Mouse (Mus musculus): Measurements from ENCODE around the gene Syna. TPM values are rescaled to one million over a fixed set of nuclear protein-coding genes. Genes with fewer than 3 reads are reported as not detected.
A peak's percentile ranks its signal among the peaks of the same experiment; 100 is the strongest.

Gene Syna
- not detected in 2 replicates for total RNA-seq (2017)

- ATAC-seq (replicated peaks; ENCODE audit: low read depth, poor library complexity, severe bottlenecking): no peak
These were observed at the start of gene Syna for GRCm38 (mm10) chr5:134560071-134560449. Gene Syna (minus strand): TSS chr5:134560171.

DNA sequence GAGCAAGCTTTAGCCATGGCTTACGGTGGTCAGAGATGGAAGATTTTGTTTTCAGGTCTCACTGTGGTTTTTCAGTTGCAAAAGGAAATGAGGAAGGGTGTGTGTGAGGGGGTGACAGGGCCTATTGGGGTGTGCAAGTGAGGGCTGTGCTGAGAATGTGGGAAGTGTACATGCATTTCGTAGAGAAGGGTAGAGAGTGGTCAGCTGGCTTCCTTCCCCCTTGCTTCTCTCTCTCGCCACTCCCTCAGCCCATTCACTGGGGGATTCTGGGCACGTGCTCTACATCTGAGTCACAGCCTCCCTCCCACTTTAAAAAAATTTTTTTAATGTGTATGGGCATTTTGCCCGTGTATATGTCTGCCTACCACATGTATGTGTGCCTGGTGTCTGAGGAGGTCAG is 47.1 kb upstream of the Syna start:
- ATAC-seq (replicated peaks; ENCODE audit: low read depth, poor library complexity, severe bottlenecking): peak; percentile 92

GRCm38 (mm10) chr5:134606314-134606713 is 46.3 kb upstream of the Syna start:
- no peak for ATAC-seq (replicated peaks; ENCODE audit: low read depth, poor library complexity, severe bottlenecking)

GRCm38 (mm10) chr5:134604376-134604775 is 44.4 kb upstream of the Syna start:
- no peak for ATAC-seq (replicated peaks; ENCODE audit: low read depth, poor library complexity, severe bottlenecking)

- no peak for ATAC-seq (replicated peaks; ENCODE audit: low read depth, poor library complexity, severe bottlenecking)
These were observed 37.7 kb upstream of the Syna start for GRCm38 (mm10) chr5:134597711-134598110.

GRCm38 (mm10) chr5:134593093-134593492 is 33.1 kb upstream of the Syna start:
- ATAC-seq (replicated peaks; ENCODE audit: low read depth, poor library complexity, severe bottlenecking): peak; percentile 71

GRCm38 (mm10) chr5:134592026-134592581 is 32.1 kb upstream of the Syna start:
- peak; percentile 45 for ATAC-seq (replicated peaks; ENCODE audit: low read depth, poor library complexity, severe bottlenecking)

DNA sequence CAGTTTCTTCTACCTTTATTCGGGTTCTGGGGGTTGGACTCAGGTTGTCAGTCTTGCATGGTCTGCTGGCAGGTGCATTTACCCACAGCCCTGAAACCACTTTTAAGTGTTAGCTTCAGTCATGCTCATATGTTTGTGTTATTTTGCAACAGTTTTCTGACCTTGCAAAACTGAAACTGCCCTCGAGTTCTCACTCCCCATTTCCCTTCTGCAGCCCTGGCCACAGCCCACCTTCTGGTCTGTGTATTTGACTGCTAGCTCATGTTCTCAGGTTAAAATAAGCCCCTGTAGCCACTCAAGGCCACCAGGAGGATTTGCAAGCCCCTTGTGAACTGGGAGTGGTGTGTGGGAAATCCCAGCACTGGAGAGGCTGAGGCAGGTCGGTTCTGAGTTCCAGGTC is 29.9 kb upstream of the Syna start:
- 0 out of 2 replicates have a peak, but pooled peaks have one; percentile 16 for ATAC-seq (replicated peaks; ENCODE audit: low read depth, poor library complexity, severe bottlenecking)

GRCm38 (mm10) chr5:134584798-134585197 is 24.8 kb upstream of the Syna start:
- peak; percentile 61 for ATAC-seq (replicated peaks; ENCODE audit: low read depth, poor library complexity, severe bottlenecking)

DNA sequence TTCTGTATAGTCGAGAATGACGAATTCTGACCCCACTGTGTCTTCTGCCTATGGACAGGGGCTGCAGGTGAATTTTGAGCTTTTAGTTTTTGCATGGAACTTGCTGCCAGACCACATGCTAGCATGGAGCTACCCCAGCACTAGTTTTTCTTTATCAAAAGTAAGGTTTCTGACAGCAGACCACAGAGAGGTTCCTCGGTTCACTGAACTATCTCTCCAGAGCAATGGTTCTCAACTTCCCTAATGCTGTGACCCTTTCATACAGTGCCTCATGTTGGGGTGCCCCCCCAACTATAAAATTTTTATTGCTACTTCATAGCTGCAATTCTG is 23.9 kb upstream of the Syna start:
- 0 out of 2 replicates have a peak, but pooled peaks have one; percentile 16 for ATAC-seq (replicated peaks; ENCODE audit: low read depth, poor library complexity, severe bottlenecking)

- no peak for ATAC-seq (replicated peaks; ENCODE audit: low read depth, poor library complexity, severe bottlenecking)
These were observed 23.3 kb upstream of the Syna start for GRCm38 (mm10) chr5:134583006-134583883.

GRCm38 (mm10) chr5:134582221-134582907 is 22.4 kb upstream of the Syna start:
- peak; percentile 87 for ATAC-seq (replicated peaks; ENCODE audit: low read depth, poor library complexity, severe bottlenecking)

- no peak for ATAC-seq (replicated peaks; ENCODE audit: low read depth, poor library complexity, severe bottlenecking)
These were observed 21.2 kb upstream of the Syna start, which contains the start of gene Rfc2 for GRCm38 (mm10) chr5:134581146-134581545. Gene Rfc2 (plus strand): TSS chr5:134581366.

DNA sequence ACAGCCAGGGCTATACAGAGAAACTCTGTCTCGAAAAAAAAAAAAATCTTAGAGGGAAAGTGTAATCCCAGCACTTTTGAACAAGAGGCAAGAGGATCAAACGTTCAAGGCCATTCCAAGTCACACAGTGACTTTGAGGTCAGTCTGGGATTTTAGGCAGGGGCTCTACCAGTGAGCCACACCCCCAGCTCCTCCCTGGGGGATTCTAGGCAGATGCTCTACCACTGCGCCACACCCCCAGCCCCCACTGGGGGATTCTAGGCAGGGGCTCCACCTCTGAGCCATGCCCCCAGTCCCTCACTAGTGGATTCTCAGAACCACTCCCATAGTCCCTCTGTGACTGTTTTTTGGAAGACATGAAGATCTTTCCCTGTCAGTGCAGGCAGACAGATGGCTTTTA is 19.2 kb upstream of the Syna start:
- no peak for ATAC-seq (replicated peaks; ENCODE audit: low read depth, poor library complexity, severe bottlenecking)

GRCm38 (mm10) chr5:134577534-134577933 is 17.6 kb upstream of the Syna start:
- ATAC-seq (replicated peaks; ENCODE audit: low read depth, poor library complexity, severe bottlenecking): no peak

- ATAC-seq (replicated peaks; ENCODE audit: low read depth, poor library complexity, severe bottlenecking): no peak
These were observed 16.7 kb upstream of the Syna start for GRCm38 (mm10) chr5:134576517-134577220.

GRCm38 (mm10) chr5:134575833-134576232 is 15.9 kb upstream of the Syna start:
- no peak for ATAC-seq (replicated peaks; ENCODE audit: low read depth, poor library complexity, severe bottlenecking)

DNA sequence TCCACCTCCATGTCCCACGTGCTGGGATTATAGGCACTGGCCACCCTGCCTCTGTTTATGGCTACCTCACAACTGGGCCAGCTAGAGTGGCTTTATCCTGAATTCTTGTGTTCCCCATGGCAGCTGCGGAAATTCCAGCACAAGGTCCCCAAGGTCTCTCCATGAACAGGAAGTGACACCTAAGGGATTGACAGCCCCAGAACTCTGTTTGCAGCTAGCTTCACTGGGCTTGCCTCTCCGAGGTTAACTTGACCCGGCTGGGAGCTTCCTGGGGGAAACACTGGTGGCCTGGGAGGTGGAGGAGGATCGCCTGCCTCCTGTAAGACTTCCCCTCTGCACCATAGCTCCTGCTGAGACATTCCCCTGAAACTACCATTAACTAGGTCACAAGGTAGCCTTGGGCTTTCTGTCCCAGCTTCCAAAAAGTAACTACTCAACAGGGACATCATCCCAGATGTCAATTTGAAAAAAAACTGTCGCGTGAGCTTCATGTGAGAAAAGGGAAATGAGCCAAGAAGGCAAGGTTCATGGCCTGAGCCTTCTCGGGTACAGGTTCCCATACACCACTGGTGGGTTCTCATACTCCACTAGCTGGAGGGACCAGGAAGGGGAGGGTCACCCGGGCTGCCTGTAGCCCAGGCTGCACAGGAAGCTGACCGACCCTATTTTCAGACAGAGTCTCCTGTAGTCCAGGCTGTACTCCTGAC is 12.7 kb upstream of the Syna start:
- ATAC-seq (replicated peaks; ENCODE audit: low read depth, poor library complexity, severe bottlenecking): peak; percentile 31; the same call in 1 of the 2 replicates

DNA sequence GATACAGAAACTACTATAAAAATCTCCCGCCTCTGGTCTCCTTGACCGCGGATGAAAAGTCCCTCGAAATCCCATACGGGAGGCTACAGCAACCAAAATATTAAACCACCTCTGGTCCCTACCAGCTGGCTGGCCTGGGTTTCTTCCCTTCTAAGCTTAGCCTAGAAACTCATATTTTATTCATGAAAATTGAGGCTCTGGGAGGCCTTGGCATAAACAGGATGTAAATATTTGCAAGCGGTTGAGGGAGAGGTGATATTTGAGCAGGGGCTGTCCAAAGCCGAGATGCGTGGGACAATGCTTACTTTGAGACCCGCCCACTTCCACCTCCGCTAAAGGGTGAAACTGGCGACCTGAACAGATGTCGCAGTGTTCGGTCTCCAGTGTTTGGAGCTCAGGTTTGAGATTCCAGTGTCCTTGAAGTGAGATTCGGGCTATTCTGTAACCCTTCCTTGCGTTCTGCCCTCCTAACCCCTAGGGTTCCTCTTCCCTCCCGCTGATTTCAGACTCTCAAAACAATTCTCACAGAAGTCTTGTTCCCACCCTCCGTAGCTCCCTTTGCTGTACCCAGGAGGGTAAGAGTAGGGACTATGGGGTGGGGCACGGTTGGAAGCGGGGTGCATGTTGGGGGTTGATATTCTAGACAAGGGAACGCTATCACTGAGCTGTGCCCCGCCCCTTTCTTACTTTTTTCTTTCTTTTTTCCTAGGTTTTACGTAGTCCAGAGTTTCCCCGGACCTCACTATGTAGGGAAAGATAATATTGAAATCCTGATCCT is 11.9 kb upstream of the Syna start:
- peak; percentile 61 for ATAC-seq (replicated peaks; ENCODE audit: low read depth, poor library complexity, severe bottlenecking)

Data from common myeloid progenitor, adult 5-6 weeks (primary cell).